Mouse (Mus musculus) stomach, embryonic 14.5 days (tissue): ENCODE results near the gene Rgcc. TPM values are rescaled to one million over a fixed set of nuclear protein-coding genes. Genes with fewer than 3 reads are reported as not detected.
A peak's percentile ranks its signal among the peaks of the same experiment; 100 is the strongest.

Experiments
- ATAC-seq: fragments of 200-750 bp; cut with Nextera tagmentation; 2 replicates; pipeline ENCODE4 v1.8.0; 2017; ENCODE audit warnings: low read depth, moderate TSS enrichment; ENCODE audit not compliant: insufficient number of reproducible peaks, insufficient read depth, low FRiP score
- H3K27ac ChIP-seq: fragments of 300-500 bp; sonication (generic); 2 replicates; pipeline ENCODE4 v1.5.1; 2014; ENCODE audit warnings: mild to moderate bottlenecking, low read length, moderate library complexity, mixed read lengths
- H3K27me3 ChIP-seq: fragments of 300-500 bp; sonication (generic); 2 replicates; pipeline ENCODE4 v1.6.1; 2014; ENCODE audit warnings: low read length, control low read depth, mixed read lengths; ENCODE audit not compliant: control insufficient read depth, insufficient read depth
- H3K36me3 ChIP-seq: fragments of 300-500 bp; sonication (generic); 2 replicates; pipeline ENCODE4 v1.6.1; 2014; ENCODE audit warnings: mild to moderate bottlenecking, control low read depth, low read length, moderate library complexity, mixed read lengths; ENCODE audit not compliant: control insufficient read depth, insufficient read depth
- H3K4me1 ChIP-seq: fragments of 300-500 bp; sonication (generic); 2 replicates; pipeline ENCODE4 v1.6.1; 2014; ENCODE audit warnings: low read length, control low read depth, mixed read lengths; ENCODE audit not compliant: control insufficient read depth, insufficient read depth
- H3K4me2 ChIP-seq: fragments of 300-500 bp; sonication (generic); replicated peaks from 2 replicates; pipeline ENCODE4 v1.6.1; 2014; ENCODE audit warnings: low read depth, low read length, control low read depth
- H3K4me3 ChIP-seq: fragments of 300-500 bp; sonication (generic); 2 replicates; pipeline ENCODE4 v1.5.1; 2014; ENCODE audit warnings: low read depth, low read length, control low read depth
- H3K9ac ChIP-seq: fragments of 300-500 bp; sonication (generic); replicated peaks from 2 replicates; pipeline ENCODE4 v1.6.1; 2014; ENCODE audit warnings: low read depth, mild to moderate bottlenecking, control low read depth, low read length, moderate library complexity, mixed read lengths
- H3K9me3 ChIP-seq: fragments of 300-500 bp; sonication (generic); 2 replicates; pipeline ENCODE4 v1.6.1; 2016; ENCODE audit warnings: low read depth, low read length, control low read depth; ENCODE audit not compliant: control insufficient read depth
- WGBS: fragments of 180-500 bp; shearing (Covaris S2); extraction: QIAGEN DNeasy Blood & Tissue Kit; methylation state at CpG from one replicate; pipeline ENCODE4 v1.1.7; 2014; 5-methylcytosine and 5-hydroxymethylcytosine counted together
- polyA plus RNA-seq: library from polyadenylated mRNA; unstranded; fragments of >200 nt; fragmentation: Nextera tagmentation; extraction: Ambion mirVana; gene quantifications from 2 replicates; pipeline ENCODE4 v1.2.1, GENCODE M21; 2014

Rgcc gene
- polyA plus RNA-seq, 1 experiment from 2014 or later: 49.8 TPM

DNA sequence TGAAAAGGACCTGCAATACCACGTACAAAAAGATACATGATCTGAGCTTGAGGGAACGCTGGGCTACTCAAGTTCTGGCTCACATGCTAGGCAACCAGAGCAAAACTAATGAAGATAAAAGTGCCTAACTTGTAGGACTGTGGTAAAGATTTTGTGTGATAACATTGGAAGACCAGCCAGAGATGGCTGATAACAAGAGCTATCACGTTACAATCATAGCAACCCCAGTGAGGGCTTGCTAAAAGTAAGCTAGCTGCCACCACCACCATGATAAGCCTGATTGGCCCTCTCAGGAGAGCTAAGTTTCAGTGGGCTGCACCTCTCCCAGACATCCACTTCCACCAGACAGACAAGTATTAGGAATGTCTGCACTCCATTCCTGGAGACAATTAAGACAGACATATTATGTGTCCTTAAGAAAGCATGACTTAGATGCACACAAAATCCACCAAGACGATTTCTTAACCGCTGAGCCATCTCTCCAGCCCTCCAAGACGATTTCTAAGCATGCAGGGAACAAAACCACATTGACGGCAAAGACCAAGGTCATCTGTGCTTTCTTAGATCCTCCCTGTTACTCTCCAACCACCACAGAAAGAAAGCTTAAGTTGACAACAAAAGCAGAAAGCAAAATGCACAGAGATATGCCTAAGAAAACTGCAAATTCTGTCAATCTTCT is 3.0 kb downstream of the Rgcc start:
- H3K9me3 ChIP-seq: no peaks in the 10 kb centered on the region
- peaks cover 1% of the 10 kb centered on the region; the same call in 1 of the 2 replicates for H3K4me1 ChIP-seq
- H3K4me2 ChIP-seq: no peak overlapping the region; the same call in 1 of the 2 replicates
- no peak overlapping the region for H3K27ac ChIP-seq
- no peaks in the 10 kb centered on the region for H3K36me3 ChIP-seq
- 60% methylated on average over 7 of the region's 7 CpGs for WGBS
- H3K27me3 ChIP-seq: peaks cover 2% of the 10 kb centered on the region; the same call in 1 of the 2 replicates
- peak overlapping the region; percentile 4; the same call in 1 of the 2 replicates for H3K4me3 ChIP-seq
- no peak overlapping the region for H3K9ac ChIP-seq
- no peak for ATAC-seq

DNA sequence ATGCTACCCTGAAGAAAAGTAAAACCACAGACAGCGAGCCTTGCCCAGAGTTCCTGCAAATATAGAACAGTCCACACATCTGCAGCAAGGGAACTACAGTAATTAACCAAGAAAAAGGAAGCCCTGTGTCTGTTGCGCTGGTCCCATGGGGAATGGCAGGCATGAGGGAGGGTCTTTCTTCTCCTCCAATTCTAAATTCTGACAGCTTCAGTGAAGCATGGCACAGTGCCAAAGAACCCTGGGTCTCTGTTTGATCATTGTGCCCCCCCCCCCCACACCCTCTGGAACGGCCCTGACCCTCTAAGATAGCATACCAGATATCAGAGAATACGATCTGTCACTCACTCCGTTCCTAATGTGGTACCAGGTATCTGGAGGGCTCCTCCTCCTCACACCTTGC is 4.6 kb downstream of the Rgcc start:
- H3K9me3 ChIP-seq: no peaks in the 10 kb centered on the region
- H3K27me3 ChIP-seq: peaks cover 2% of the 10 kb centered on the region; the same call in 1 of the 2 replicates
- WGBS: 42% methylated on average over 5 of the region's 5 CpGs
- H3K4me1 ChIP-seq: peaks cover 7% of the 10 kb centered on the region; the same call in 1 of the 2 replicates
- H3K4me2 ChIP-seq: 0 out of 2 replicates have a peak overlapping the region, but pooled peaks have one; percentile 4
- H3K36me3 ChIP-seq: no peaks in the 10 kb centered on the region
- no peak for ATAC-seq
- no peak overlapping the region for H3K27ac ChIP-seq
- no peak overlapping the region for H3K9ac ChIP-seq
- no peak overlapping the region for H3K4me3 ChIP-seq

DNA sequence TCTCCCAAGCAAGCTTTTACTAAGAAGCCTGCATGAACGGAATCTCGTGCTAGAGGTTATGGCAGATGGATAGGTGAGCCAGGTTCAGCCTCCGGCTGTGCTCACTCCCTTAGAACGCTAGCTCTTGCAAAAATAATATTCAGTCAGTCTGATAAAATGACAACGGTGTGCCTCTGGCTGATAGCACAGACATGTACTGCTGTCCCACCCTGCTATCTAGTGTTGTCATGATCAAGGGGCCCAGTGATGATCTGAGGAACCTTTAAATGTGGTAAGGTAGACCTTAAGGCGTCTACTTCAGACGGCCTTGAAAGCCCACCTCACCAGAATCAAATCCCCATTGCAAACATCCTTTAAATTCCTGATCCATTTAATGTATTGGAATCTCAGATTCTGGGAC is 5.2 kb downstream of the Rgcc start:
- ATAC-seq: no peak
- H3K27me3 ChIP-seq: peaks cover 2% of the 10 kb centered on the region; the same call in 1 of the 2 replicates
- H3K4me1 ChIP-seq: peaks cover 7% of the 10 kb centered on the region; the same call in 1 of the 2 replicates
- H3K36me3 ChIP-seq: no peaks in the 10 kb centered on the region
- no peak overlapping the region for H3K9ac ChIP-seq
- no peaks in the 10 kb centered on the region for H3K9me3 ChIP-seq
- no peak overlapping the region for H3K27ac ChIP-seq
- no peak overlapping the region for H3K4me3 ChIP-seq
- WGBS: 76% methylated on average over 7 of the region's 7 CpGs
- H3K4me2 ChIP-seq: no peak overlapping the region

DNA sequence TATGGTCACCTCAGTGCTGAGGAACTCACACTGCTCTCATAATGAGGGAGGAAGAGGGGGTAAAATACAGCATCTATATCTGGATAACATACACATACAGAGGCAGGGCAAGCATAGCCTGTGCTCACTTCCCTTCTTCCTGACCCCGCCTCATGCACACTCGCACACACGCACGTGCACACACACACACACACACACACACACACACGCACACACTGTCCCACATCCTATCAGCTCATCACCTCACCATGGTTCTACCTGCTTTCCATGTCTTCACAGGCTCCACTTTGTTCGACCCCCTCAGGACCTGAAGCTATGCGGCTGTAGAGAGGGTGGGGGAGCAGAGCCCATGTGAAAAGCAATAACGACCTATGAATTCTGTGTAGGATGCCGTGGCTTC is 5.9 kb downstream of the Rgcc start:
- Histone ChIP-seq H3K9ac (no peak overlapping the region), H3K36me3 (no peaks in the 10 kb centered on the region), H3K9me3 (no peaks in the 10 kb centered on the region), H3K4me1 (peaks cover 7% of the 10 kb centered on the region; the same call in 1 of the 2 replicates), H3K27me3 (peaks cover under 1% of the 10 kb centered on the region; the same call in 1 of the 2 replicates), H3K4me2 (no peak overlapping the region), H3K4me3 (no peak overlapping the region), H3K27ac (no peak overlapping the region)
- 86% methylated on average over 9 of the region's 9 CpGs for WGBS
- no peak for ATAC-seq

DNA sequence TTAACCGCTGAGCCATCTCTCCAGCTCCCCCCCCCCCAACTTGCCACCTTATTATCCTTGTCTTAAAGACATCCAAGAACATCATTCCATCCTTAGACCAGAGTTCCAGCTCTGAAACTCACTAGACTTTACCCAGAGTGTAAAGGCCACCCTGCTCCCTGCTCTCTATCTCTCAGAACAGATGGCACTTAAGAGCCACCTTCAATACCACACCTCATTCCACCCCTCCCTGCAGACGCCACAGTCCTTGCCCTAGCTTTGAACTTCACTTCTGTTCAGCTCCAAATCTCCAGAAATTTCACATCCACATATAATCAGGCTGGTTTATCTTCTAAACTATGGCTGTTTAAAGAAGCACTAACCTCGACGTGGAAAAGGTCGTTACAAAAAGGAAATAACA is 6.5 kb downstream of the Rgcc start:
- H3K27ac ChIP-seq: no peak overlapping the region
- H3K9me3 ChIP-seq: no peaks in the 10 kb centered on the region
- no peak overlapping the region for H3K9ac ChIP-seq
- peaks cover 7% of the 10 kb centered on the region; the same call in 1 of the 2 replicates for H3K4me1 ChIP-seq
- H3K27me3 ChIP-seq: no peaks in the 10 kb centered on the region
- peak; percentile 62; the same call in 1 of the 2 replicates for ATAC-seq
- 55% methylated on average over 5 of the region's 5 CpGs for WGBS
- H3K4me3 ChIP-seq: no peak overlapping the region
- H3K4me2 ChIP-seq: no peak overlapping the region
- no peaks in the 10 kb centered on the region for H3K36me3 ChIP-seq

DNA sequence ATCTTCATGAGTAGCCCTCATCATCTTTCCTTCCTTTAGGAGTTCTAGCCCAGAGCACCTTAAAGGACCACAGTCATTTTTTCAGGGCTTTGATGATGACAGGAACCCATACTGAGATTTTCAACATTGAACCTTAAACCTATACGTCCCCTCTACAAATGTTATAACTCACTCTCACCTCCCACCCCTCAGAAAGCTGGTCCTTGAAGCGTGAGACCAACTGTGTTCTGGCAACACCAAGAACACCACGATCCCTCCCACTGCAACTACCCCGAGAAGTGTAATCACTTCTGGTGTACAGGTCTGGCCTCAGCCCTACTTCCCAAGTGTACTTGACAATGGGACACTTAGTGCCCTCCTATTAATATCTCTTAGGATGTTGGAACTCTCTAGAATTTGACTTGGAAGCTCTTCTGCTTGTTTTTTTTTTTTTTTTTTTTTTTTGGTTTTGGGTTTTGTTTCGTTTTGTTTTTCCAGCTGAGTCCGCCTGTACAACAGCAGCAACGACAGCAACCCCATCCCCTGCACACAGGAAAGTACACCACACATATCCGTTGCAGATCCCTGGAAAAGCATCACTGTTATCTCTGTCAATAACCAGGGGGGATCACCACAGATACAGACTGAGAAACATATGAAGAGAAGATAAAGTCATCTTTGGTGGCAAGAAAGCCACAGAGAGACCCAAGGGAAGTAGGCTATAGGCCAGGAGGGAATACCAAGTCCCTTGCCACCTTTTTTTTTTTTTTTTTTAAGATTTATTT is 7.2 kb downstream of the Rgcc start:
- Histone ChIP-seq H3K9ac (no peak overlapping the region), H3K4me1 (peaks cover 7% of the 10 kb centered on the region; the same call in 1 of the 2 replicates), H3K36me3 (no peaks in the 10 kb centered on the region), H3K4me3 (no peak overlapping the region), H3K4me2 (no peak overlapping the region), H3K27ac (no peak overlapping the region), H3K27me3 (no peaks in the 10 kb centered on the region), H3K9me3 (no peaks in the 10 kb centered on the region)
- ATAC-seq: no peak
- WGBS: 80% methylated on average over 8 of the region's 8 CpGs

DNA sequence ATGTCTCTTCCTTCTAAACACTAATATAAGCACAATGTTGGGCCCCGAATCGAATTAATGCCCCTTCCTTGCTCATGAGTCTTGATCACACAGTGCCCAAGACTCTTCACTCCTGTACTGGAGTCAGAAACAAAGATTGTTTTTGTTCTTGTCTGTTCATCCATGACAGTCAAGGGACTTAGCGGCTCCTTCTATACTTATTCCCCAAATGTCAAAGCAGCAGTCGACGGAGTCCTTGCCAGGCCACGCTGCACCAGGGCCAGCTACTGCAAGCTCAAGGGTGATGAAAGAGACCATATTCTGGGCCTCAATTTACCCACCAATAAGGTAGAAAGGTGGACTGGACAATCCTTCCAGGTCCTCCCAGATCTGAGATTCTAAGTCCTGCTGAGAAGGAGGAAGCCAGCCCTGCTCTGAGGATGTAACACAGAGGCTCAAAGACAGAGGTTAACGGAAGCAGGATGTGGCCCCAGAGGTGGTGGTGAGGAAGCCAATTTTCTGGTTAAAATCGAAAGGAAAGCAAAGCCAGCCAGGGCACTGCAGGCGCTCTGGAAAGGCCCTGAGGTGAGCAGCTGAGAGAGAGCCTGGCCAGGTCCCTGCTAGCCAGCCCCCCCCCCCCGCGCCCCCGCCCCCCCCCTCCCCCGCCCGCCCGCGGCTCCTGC is 8.2 kb downstream of the Rgcc start:
- Histone ChIP-seq H3K9ac (no peak overlapping the region), H3K9me3 (no peaks in the 10 kb centered on the region), H3K4me2 (no peak overlapping the region), H3K4me3 (no peak overlapping the region), H3K27ac (no peak overlapping the region), H3K27me3 (no peaks in the 10 kb centered on the region), H3K4me1 (peaks cover 7% of the 10 kb centered on the region; the same call in 1 of the 2 replicates), H3K36me3 (no peaks in the 10 kb centered on the region)
- no peak for ATAC-seq
- WGBS: 59% methylated on average over 10 of the region's 16 CpGs

DNA sequence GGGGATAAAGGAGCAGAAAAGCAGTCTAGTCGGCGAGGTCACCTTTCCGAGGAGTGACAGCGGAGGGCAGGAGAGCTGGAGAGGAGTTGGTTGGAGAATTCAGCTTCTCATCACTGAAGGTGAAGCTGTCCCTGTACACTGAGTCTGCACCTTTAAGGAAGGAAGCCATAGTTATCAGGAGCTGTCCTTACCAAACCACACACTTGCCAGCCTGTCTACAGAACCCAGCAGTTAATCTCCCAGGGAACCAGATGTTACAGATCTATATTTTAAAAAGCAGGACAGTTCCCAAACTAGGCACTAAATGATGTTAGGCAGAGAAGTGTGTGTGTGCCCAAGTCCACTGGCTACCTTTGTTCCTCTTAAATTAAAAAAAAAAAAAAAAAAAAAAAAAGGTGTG is 9.8 kb downstream of the Rgcc start:
- Histone ChIP-seq H3K9me3 (no peaks in the 10 kb centered on the region), H3K36me3 (no peaks in the 10 kb centered on the region), H3K4me2 (no peak overlapping the region), H3K4me3 (no peak overlapping the region), H3K27me3 (no peaks in the 10 kb centered on the region), H3K4me1 (peaks cover 7% of the 10 kb centered on the region; the same call in 1 of the 2 replicates), H3K9ac (no peak overlapping the region), H3K27ac (no peak overlapping the region)
- no peak for ATAC-seq
- 90% methylated on average over 4 of the region's 4 CpGs for WGBS
